Mouse (Mus musculus) right cerebral cortex, postnatal 4 days (tissue): Measurements from ENCODE around the gene Tspan3.
A peak's percentile ranks its signal among the peaks of the same experiment; 100 is the strongest.

ENCODE experiments used
- DNase-seq: peaks from one replicate; pipeline ENCODE4 v3.0.0-alpha.2; 2022

Gene Tspan3

DNA sequence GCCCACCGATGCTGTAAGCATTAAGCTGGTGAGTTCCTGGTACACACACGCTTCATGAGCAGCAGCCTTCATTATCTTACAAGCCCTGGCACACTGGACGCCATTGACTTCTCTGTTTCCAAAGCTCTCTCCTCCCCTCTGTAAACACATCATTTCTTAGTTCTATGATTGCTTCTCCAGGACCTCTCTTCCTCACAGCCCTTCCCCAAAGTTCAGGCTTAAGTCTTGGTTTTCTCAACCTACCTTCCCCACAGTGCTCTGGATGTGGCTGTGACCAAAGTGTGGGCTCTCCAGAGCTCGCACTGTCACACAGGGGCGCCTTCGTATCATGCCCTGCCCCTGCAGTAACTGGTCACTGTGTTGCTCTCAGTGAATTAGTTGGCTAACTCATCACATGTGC, at the start of gene Tspan3:
Gene Tspan3 (minus strand): TSS at position 101 of the 400 bp plus-strand sequence.
- DNase-seq: no peak

DNA sequence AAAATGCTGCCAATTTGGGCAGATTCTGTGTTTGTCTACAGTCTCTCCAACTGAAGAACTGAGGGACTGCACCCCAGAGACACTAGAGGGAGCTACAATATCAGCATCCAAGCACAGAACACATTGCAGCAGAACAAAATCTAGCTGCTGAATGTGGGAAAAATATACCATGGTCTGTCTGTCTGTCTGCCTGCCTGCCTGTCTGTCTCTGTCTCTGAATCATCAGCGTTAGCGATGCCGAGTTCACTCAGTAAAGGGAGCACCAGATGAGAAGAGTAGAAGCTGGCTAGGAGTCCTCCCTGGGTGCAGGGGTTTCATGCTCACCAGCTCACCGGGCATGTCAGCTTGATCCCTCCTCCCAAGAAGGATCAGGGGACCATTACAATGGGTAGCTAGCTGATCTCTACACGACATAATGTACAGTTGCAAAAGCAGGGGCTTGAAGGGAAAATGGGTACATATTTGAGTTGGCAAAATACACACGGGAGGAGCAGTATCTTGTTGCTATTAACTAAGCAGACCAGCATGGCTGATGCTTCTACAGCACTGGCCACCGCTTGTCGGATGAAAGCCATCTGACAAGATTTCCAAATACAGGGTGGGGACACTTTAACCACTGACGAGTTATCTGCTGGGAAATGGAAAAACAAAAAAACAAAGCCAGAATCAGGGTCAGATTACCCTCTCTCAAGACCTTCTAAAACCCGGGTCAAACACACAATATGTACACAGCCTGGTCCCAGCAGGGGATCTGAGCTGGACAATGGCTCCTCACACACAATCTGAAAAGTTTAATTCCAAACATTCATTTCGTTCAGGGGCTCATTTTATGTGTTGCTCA, 48.4 kb upstream of the Tspan3 start:
- peak; percentile 42 for DNase-seq

GRCm38 (mm10) chr9:56208817-56209216, 43.5 kb upstream of the Tspan3 start:
- DNase-seq: no peak

DNA sequence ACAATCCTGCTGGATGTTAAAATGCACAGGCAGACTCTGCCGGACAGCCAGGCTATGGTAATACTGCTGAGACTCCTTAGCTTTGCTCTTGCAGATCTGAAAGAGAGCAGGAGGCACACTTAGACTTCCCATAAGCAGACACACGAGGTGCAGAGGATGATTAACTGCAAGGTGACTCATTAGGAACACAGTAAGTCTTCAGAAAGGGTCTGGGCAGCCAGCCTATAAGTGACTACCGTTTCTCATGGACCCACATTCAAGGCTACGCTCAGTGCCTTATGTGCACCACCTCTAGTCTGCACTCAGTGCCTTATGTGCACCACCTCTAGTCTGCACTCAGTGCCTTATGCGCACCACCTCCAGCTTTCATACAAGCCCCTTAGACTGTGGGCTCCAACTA, 42.2 kb upstream of the Tspan3 start:
- DNase-seq: no peak

- no peak for DNase-seq
These were observed 41.8 kb upstream of the Tspan3 start for GRCm38 (mm10) chr9:56207083-56207482.

GRCm38 (mm10) chr9:56205336-56205735, 40.1 kb upstream of the Tspan3 start:
- no peak for DNase-seq

- no peak for DNase-seq
These were observed 39.0 kb upstream of the Tspan3 start for GRCm38 (mm10) chr9:56204316-56204715.

GRCm38 (mm10) chr9:56200645-56201314, 35.5 kb upstream of the Tspan3 start:
- DNase-seq: peak; percentile 97

GRCm38 (mm10) chr9:56200200-56200599, 34.9 kb upstream of the Tspan3 start:
- no peak for DNase-seq

GRCm38 (mm10) chr9:56196921-56197320, 31.6 kb upstream of the Tspan3 start:
- no peak for DNase-seq

- no peak for DNase-seq
These were observed 29.9 kb upstream of the Tspan3 start for GRCm38 (mm10) chr9:56195193-56195592.

GRCm38 (mm10) chr9:56191498-56192455, 26.5 kb upstream of the Tspan3 start:
- no peak for DNase-seq

GRCm38 (mm10) chr9:56180118-56180781, 15.0 kb upstream of the Tspan3 start:
- DNase-seq: no peak

GRCm38 (mm10) chr9:56179416-56180117, 14.3 kb upstream of the Tspan3 start:
- DNase-seq: peak; percentile 26

GRCm38 (mm10) chr9:56177354-56177753, 12.1 kb upstream of the Tspan3 start:
- no peak for DNase-seq

DNA sequence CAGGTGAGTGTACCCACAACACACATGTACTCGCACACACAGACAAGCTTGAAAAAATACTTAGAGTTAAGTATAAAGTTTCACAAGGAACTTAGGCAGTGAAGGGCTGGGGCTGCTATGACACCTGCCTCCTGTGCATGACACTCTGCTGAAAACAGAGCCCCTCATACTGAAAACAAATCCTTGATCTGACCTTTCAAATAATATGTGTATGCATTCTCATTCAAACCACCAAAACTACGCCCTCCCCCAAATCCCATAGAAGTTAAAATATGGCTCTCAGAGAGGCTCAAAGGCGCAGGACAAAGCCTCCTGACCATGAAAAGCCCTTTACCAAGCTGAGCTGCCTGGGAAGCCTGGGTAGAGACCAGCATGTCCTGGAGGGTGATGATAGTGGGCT, 10.0 kb upstream of the Tspan3 start:
- no peak for DNase-seq

GRCm38 (mm10) chr9:56167690-56168089, 2.4 kb upstream of the Tspan3 start:
- DNase-seq: no peak

DNA sequence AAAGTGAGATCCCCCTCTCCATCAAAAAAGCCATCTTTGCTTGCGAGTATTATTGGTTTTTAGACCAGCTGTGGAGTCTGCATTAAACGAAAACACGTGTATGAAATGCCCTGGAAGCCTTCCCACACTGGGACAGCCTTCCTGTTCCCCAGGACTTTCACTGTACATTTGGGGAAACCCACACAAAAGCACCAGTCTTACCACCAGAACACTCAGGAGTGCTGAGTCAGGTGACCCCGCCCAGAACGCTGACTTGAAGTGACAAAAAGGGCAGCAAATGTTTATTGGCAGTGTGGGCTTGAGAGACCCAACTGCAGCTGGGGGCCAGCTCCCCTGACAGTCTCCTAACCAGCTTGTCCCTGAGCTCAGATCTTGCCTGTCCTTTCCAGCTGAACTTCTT, 884 bp upstream of the Tspan3 start:
- no peak for DNase-seq

GRCm38 (mm10) chr9:56160341-56161141, 4.7 kb downstream of the Tspan3 start:
- peak; percentile 92 for DNase-seq

DNA sequence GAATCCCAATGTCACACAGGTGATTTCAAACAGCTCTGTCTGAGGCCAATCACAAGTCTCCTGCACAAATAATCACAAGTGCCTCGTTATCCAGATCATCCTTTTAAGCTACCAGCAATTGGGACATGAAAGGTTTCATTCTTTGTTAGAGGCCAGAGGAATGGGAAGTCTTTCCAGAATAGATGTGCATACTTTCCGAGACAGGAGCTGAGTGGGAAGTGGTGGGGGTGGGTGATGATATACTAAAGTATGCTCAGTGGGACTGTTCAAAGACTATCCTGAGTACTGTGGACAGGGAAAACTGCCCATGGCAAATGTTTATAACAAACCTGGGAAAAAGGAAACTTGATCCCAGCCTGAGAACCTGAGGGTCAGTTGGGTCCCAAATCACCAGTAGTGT, 5.8 kb downstream of the Tspan3 start:
- no peak for DNase-seq

DNA sequence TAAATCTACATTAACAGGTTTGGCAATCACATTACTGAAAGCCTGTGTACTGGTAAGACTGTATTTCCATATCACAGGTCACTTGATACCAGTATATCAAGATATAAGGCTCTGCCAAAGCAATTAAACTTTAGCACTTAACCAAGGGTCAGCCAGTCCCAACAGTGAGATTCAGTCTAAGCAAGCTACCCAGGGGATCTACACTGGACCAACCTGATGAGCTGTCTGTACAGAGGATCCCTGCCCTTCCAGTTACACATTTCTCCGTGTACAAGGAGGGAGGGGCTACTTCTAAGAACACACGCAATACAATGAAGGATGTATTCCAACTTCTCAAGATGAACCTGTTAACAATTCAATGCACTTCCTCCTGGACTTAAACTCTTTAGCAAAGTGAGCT, 7.2 kb downstream of the Tspan3 start:
- no peak for DNase-seq
